Mouse (Mus musculus) heart, embryonic 15.5 days (tissue): Measurements from ENCODE around the gene Rnf38. TPM values are rescaled to one million over a fixed set of nuclear protein-coding genes. Genes with fewer than 3 reads are reported as not detected.
A peak's percentile ranks its signal among the peaks of the same experiment; 100 is the strongest.

Experiments
- ATAC-seq: fragments of 200-750 bp; cut with Nextera tagmentation; replicated peaks from 2 replicates; pipeline ENCODE4 v1.8.0; 2017; ENCODE audit warnings: low read depth, moderate TSS enrichment; ENCODE audit not compliant: insufficient number of reproducible peaks, insufficient read depth, low FRiP score
- H3K27ac ChIP-seq: fragments of 300-500 bp; sonication (generic); 2 replicates; pipeline ENCODE4 v1.5.1; 2015; ENCODE audit warnings: mild to moderate bottlenecking, inconsistent platforms
- H3K27me3 ChIP-seq: fragments of 300-500 bp; sonication (generic); 2 replicates; pipeline ENCODE4 v1.6.1; 2015; ENCODE audit warnings: inconsistent platforms
- H3K36me3 ChIP-seq: fragments of 300-500 bp; sonication (generic); 2 replicates; pipeline ENCODE4 v1.6.1; 2015; ENCODE audit warnings: mild to moderate bottlenecking, inconsistent platforms
- H3K4me1 ChIP-seq: fragments of 300-500 bp; sonication (generic); replicated peaks from 2 replicates; pipeline ENCODE4 v1.6.1; 2015; ENCODE audit warnings: inconsistent platforms
- H3K4me2 ChIP-seq: fragments of 300-500 bp; sonication (generic); 2 replicates; pipeline ENCODE4 v1.6.1; 2015; ENCODE audit warnings: inconsistent platforms, mild to moderate bottlenecking, moderate library complexity
- H3K4me3 ChIP-seq: fragments of 300-500 bp; sonication (generic); 2 replicates; pipeline ENCODE4 v1.5.1; 2015; ENCODE audit warnings: mild to moderate bottlenecking, inconsistent platforms
- H3K9ac ChIP-seq: fragments of 300-500 bp; sonication (generic); 2 replicates; pipeline ENCODE4 v1.6.1; 2015; ENCODE audit warnings: mild to moderate bottlenecking, inconsistent platforms
- H3K9me3 ChIP-seq: fragments of 300-500 bp; sonication (generic); replicated peaks from 2 replicates; pipeline ENCODE4 v1.6.1; 2016; ENCODE audit warnings: inconsistent platforms
- WGBS: fragments of 180-500 bp; shearing (Covaris S2); methylation state at CpG from one replicate; pipeline ENCODE4 v1.1.7; 2015; ENCODE audit warnings: mixed read lengths; 5-methylcytosine and 5-hydroxymethylcytosine counted together
- polyA plus RNA-seq: library from polyadenylated mRNA; unstranded; fragments of >200 nt; fragmentation: Nextera tagmentation; extraction: Ambion mirVana; gene quantifications from 2 replicates; pipeline ENCODE4 v1.2.1, GENCODE M21; 2015

Rnf38 gene
- polyA plus RNA-seq, 1 experiment from 2014 or later, result 14.1 TPM

DNA sequence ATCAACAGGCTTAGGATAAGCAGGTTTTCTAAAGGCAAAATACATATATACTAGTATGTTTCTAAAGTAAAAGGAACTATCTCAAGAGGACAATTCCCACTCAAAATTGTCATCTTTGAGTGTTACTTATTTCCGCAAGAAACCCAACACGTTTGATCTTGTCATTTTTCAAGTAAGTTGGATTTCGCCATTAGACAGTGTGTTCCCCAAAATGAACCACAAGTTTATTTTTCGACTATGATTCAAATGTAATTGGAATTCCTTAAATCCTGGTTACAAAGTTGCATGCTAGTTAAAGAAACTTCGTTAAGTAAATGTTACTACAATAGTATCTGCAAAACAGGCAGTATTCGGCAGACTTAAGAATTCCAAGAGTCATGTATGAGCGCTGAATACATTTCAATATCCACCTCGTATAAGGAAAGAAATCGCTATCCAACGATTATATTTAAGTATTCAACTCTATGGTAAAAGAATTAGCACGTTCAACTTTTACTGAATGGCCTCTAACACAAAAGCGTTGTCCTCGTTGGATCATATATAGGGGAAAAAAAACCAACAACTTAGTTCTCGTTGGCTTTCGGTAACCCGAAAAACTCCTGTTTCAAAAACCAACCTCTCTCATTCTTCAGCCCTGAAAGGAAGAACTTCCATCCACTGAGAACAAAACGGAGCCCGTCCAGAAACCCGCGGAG lies 66.7 kb downstream of the Rnf38 start:
- Histone ChIP-seq H3K4me1 (peaks cover 32% of the 10 kb centered on the region), H3K27me3 (no peaks in the 10 kb centered on the region), H3K9ac (peak overlapping the region; percentile 89), H3K36me3 (no peaks in the 10 kb centered on the region), H3K27ac (peak overlapping the region; percentile 99), H3K9me3 (no peaks in the 10 kb centered on the region), H3K4me3 (peak overlapping the region; percentile 88), H3K4me2 (peak overlapping the region; percentile 58)
- WGBS, result 3% methylated on average over 20 of the region's 20 CpGs
- ATAC-seq, result no peak

DNA sequence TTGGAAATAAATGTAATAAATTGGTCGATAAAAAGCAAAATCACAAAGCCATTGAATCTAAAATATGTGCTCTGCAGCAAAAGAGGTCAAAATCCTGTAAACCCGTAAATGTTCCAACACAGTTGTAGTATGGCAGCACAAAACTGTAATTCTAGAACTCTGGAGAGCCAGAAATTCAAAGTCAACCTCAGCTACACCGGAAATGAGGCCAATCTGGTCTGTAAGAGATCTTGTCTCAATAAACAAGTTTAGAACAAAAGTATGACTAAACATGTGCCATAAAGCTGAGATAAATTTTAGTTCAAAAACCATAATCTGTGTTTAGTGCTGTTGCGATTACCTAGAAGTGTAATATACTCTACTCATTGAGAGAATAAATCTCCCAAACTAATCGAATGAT lies 69.0 kb downstream of the Rnf38 start:
- Histone ChIP-seq H3K4me1 (peaks cover 38% of the 10 kb centered on the region), H3K4me3 (no peak overlapping the region), H3K36me3 (no peaks in the 10 kb centered on the region), H3K4me2 (no peak overlapping the region), H3K27ac (no peak overlapping the region), H3K9me3 (no peaks in the 10 kb centered on the region), H3K9ac (no peak overlapping the region), H3K27me3 (no peaks in the 10 kb centered on the region)
- 81% methylated on average over 5 of the region's 5 CpGs for WGBS
- no peak for ATAC-seq

DNA sequence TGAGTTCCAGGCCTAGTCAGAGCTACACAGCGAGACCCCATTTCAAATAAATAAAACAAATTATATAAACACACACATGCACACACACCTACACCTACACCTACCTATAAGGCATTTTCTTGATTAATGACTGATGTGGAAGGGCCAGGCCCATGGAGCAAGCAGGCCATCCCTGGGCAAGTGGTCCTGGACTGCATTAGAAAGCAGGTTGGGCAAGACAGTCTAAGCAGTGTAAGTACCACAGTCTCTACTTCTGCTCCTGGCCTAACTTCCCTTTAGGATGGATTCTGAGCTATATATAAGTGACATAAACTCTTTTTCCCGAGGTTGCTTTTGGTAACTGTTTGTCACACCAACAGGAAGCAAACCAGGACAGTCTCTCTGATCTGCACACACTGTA lies 70.6 kb downstream of the Rnf38 start:
- no peaks in the 10 kb centered on the region for H3K36me3 ChIP-seq
- H3K27ac ChIP-seq, result no peak overlapping the region
- no peaks in the 10 kb centered on the region for H3K9me3 ChIP-seq
- H3K9ac ChIP-seq, result no peak overlapping the region
- no peaks in the 10 kb centered on the region for H3K27me3 ChIP-seq
- no peak overlapping the region for H3K4me3 ChIP-seq
- no peak overlapping the region for H3K4me2 ChIP-seq
- no peak for ATAC-seq
- peaks cover 33% of the 10 kb centered on the region for H3K4me1 ChIP-seq
- 65% methylated on average over 2 of the region's 2 CpGs for WGBS

DNA sequence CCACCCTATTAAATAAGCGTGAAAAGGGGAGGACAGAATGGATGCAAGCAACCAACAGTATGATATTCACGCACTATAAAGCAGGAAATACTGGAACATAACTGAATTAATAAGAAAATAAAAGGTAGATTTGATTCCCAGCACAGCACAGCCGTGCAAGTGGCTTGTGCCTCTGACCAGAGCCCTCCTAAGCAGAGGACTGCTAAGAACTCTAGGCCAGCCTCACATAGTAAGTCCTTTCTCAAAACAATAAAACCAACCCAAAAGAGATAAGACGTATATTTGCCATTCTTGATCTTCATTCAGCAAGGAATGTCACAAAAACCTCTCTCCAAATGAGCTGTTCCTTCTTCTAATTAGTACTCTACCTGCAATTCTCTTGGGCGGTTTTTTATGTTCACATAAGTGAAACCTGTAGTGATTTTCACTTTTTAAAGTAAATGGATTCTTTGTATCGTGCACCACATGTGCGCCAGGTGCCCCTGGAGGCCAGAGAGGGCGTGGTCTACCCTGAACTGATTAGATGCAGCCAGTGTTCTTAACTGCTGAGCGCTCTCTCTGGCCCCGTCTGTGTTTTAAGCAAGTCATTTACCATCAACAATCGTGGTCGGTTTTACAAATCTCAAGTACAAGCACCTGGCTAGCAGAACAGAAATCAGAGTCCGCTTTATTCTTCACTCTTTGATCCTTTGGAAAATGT lies 72.4 kb downstream of the Rnf38 start:
- no peak overlapping the region for H3K27ac ChIP-seq
- H3K9ac ChIP-seq, result no peak overlapping the region
- H3K4me2 ChIP-seq, result no peak overlapping the region
- H3K27me3 ChIP-seq, result no peaks in the 10 kb centered on the region
- no peak for ATAC-seq
- H3K4me3 ChIP-seq, result no peak overlapping the region
- H3K9me3 ChIP-seq, result no peaks in the 10 kb centered on the region
- H3K4me1 ChIP-seq, result peaks cover 30% of the 10 kb centered on the region
- H3K36me3 ChIP-seq, result no peaks in the 10 kb centered on the region
- WGBS, result 60% methylated on average over 13 of the region's 13 CpGs

DNA sequence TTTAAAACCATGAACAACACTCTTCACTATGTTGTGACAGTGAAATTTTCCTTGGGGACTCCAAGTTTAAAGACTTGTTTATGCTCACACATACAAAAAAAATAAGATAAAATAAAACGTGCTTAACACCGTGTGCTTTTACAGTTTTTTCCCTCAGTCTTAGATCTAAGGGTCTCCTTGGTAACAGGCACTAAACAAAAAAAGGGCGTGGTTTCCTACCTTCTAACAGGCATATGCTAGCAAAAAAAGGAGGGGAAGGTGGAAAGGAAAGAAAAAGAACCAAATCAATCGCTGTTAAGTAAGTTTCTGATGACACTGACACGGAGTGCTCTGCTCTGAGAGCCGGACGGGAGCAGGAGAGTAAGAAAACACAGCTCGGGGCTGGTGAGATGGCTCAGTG lies 73.8 kb downstream of the Rnf38 start:
- no peaks in the 10 kb centered on the region for H3K36me3 ChIP-seq
- ATAC-seq, result no peak
- H3K9me3 ChIP-seq, result no peaks in the 10 kb centered on the region
- H3K27me3 ChIP-seq, result no peaks in the 10 kb centered on the region
- no peak overlapping the region for H3K9ac ChIP-seq
- H3K4me1 ChIP-seq, result peaks cover 19% of the 10 kb centered on the region
- 83% methylated on average over 8 of the region's 8 CpGs for WGBS
- H3K4me2 ChIP-seq, result no peak overlapping the region
- H3K4me3 ChIP-seq, result no peak overlapping the region
- H3K27ac ChIP-seq, result no peak overlapping the region

DNA sequence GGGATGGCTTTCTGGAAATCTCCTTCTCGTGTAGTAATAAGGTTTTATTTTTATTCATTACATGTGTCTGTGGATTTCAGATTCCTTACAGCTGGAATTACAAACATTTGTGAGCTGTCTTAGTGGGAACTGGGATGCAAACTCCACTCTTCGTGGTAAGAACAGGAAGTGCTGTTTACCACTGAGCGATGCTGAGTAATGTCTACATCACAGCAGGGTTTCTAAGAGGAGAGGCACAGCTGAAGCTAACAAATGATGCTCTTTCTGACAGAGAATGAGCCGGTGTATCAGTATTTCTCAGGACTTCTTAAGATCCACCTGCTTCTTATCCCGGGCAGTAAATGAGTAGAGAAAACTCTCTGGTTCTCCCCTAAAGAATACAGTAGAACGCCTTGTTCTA lies 77.1 kb downstream of the Rnf38 start:
- no peak overlapping the region for H3K4me2 ChIP-seq
- H3K9me3 ChIP-seq, result no peaks in the 10 kb centered on the region
- H3K36me3 ChIP-seq, result peaks cover 8% of the 10 kb centered on the region; the same call in 1 of the 2 replicates
- no peaks in the 10 kb centered on the region for H3K27me3 ChIP-seq
- 77% methylated on average over 6 of the region's 6 CpGs for WGBS
- no peak overlapping the region for H3K9ac ChIP-seq
- no peak for ATAC-seq
- peaks cover 3% of the 10 kb centered on the region for H3K4me1 ChIP-seq
- H3K27ac ChIP-seq, result no peak overlapping the region
- H3K4me3 ChIP-seq, result no peak overlapping the region

DNA sequence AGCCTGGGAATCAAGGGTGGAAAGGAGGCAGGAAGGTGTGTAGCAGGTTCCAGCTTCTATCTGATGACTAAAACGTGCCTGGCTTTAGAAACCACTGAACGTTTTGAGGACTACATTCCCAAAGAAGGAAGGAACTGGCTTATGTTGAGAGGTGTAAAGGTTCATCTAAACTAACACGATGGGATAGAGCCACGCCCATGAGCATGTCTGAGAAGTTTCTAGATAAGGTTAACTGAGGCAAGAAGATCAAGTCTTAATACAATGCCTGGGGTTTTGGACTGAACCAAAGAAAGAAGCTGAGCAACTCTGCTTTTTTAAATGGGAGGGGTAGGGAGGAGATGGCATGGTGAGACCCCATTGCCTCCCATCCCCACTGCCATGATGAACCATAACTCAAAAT lies 78.7 kb downstream of the Rnf38 start:
- Histone ChIP-seq H3K27ac (no peak overlapping the region), H3K36me3 (peaks cover 22% of the 10 kb centered on the region), H3K27me3 (no peaks in the 10 kb centered on the region), H3K4me1 (no peaks in the 10 kb centered on the region), H3K4me2 (no peak overlapping the region), H3K9me3 (no peaks in the 10 kb centered on the region), H3K9ac (no peak overlapping the region), H3K4me3 (no peak overlapping the region)
- no peak for ATAC-seq
- WGBS, result 75% methylated on average over 4 of the region's 4 CpGs

DNA sequence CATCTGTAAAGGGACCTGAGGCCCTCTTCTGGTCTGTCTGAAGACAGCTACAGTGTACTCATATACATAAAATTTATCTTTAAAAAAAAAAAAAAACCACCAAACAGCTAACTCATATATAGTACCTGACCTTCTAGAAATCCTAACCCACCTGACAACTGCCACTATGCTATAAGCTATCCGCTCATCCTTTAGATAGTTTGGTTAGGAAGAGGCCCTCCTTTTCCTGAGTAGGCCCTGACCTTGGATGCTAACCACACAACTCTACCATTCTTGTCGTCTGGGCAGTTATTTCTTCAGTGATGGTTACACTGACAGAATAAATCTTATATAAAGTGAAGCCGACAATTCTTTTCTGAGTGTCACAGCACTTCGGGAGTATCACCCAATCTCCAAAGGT lies 80.7 kb downstream of the Rnf38 start:
- H3K4me3 ChIP-seq, result no peak overlapping the region
- no peak for ATAC-seq
- H3K9me3 ChIP-seq, result no peaks in the 10 kb centered on the region
- no peaks in the 10 kb centered on the region for H3K27me3 ChIP-seq
- WGBS, result 84% methylated on average over 4 of the region's 4 CpGs
- H3K4me2 ChIP-seq, result no peak overlapping the region
- no peak overlapping the region for H3K27ac ChIP-seq
- no peak overlapping the region for H3K9ac ChIP-seq
- H3K4me1 ChIP-seq, result no peaks in the 10 kb centered on the region
- H3K36me3 ChIP-seq, result peaks cover 36% of the 10 kb centered on the region

DNA sequence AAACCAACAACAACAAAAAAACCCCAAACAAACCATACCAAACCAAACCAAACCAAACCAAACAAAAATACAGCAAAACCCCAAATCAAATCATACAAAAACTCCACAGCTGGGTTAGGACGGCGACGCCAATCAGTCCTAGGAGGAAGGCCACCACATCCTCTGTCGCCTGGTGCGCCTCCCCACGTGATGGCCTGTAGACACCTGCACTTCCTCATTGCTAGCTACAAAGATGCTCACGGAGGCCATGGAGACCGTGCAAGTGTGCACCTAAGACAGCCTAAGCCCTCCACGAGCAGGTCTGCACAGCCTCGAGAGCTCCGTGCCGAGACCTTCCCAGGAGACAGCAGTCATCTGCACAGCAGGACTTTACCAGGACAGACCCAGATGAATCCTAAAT lies 106.8 kb downstream of the Rnf38 start:
- ATAC-seq, result no peak
- Histone ChIP-seq H3K9me3 (no peaks in the 10 kb centered on the region), H3K4me1 (no peaks in the 10 kb centered on the region), H3K9ac (no peak overlapping the region), H3K27me3 (no peaks in the 10 kb centered on the region), H3K36me3 (peaks cover 52% of the 10 kb centered on the region), H3K4me3 (no peak overlapping the region), H3K27ac (no peak overlapping the region), H3K4me2 (no peak overlapping the region)
- WGBS, result 90% methylated on average over 12 of the region's 12 CpGs

DNA sequence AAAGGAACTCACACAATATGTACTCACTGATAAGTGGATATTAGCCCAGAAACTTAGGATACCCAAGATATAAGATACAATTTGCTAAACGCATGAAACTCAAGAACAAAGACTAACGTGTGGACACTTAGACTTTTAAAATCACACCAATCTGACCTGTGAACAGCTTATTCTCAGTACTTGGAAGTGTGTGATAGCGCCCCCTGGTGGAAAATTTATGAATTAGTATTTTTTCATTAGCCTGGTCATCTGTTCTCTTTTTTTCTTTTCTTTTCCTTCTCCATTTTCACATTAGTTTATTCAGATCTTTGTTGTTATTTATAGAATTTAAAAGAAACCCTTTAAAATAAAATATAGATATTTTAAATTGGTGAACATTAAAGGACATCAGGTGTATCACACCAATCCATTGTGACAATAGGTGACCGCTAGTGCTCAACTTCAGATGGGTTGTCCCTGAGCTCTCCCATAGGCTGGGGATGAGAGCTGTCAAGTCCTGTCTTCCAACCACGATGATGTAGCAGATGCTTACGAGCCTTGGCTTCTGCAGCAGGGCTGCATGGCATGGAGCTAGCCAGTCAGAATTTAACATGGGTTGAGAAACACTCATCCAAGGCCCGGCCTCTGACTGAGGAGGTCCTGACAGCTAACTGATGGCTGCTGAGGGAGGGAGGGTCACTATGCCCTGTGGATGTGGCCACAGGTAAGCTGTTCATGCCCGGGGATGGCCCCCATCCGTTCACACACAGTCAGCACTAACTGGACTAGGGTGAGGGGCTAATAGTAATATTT lies 114.0 kb downstream of the Rnf38 start:
- Histone ChIP-seq H3K4me3 (no peak overlapping the region), H3K9me3 (no peaks in the 10 kb centered on the region), H3K4me2 (no peak overlapping the region), H3K27ac (no peak overlapping the region), H3K27me3 (no peaks in the 10 kb centered on the region), H3K9ac (no peak overlapping the region), H3K4me1 (no peaks in the 10 kb centered on the region), H3K36me3 (peaks cover 3% of the 10 kb centered on the region; the same call in 1 of the 2 replicates)
- no peak for ATAC-seq
- whole genome bisulfite sequencing, result 43% methylated on average over 9 of the region's 9 CpGs

DNA sequence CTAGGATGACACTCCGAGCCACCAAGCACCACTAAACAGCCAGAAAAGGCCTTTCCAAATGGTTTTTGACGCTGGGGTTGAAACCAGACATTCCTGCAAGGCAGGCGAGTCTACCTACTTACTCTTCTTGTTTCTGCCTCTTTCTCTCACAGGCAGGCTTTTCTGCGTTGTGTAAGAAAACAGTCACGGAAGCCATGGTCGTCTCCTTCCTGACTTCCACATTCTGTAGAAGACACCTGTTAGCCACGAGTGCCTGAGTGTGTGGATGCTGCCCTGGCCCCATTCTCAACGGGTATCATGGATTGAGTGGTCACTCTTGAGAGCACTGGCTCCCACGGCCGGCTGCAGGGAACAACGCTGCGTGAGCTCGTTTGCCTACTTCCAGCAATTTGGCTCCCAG lies 118.5 kb downstream of the Rnf38 start:
- 82% methylated on average over 13 of the region's 13 CpGs for WGBS
- peaks cover 17% of the 10 kb centered on the region for H3K4me1 ChIP-seq
- no peak for ATAC-seq

More for the DNA sequence above, 118.5 kb downstream of the Rnf38 start:
- H3K27ac ChIP-seq, result no peak overlapping the region
- H3K9ac ChIP-seq, result no peak overlapping the region
- H3K27me3 ChIP-seq, result no peaks in the 10 kb centered on the region
- H3K36me3 ChIP-seq, result no peaks in the 10 kb centered on the region
- H3K4me2 ChIP-seq, result no peak overlapping the region
- no peak overlapping the region for H3K4me3 ChIP-seq
- H3K9me3 ChIP-seq, result no peaks in the 10 kb centered on the region
